Mouse (Mus musculus) stomach, postnatal 0 days (tissue): Measurements from ENCODE around the gene Cfap43. TPM values are rescaled to one million over a fixed set of nuclear protein-coding genes. Genes with fewer than 3 reads are reported as not detected.

Experiments
- ATAC-seq: fragments of 200-750 bp; cut with Nextera tagmentation; 2 replicates; pipeline ENCODE4 v1.8.0; 2017; ENCODE audit not compliant: low FRiP score, low TSS enrichment
- DNase-seq: peaks from one replicate; pipeline ENCODE4 v3.0.0-alpha.2; 2016; ENCODE audit warnings: low spot score
- H3K27ac ChIP-seq: fragments of 300-500 bp; sonication (generic); replicated peaks from 2 replicates; pipeline ENCODE4 v1.5.1; 2014; ENCODE audit warnings: mild to moderate bottlenecking, control low read depth
- H3K27me3 ChIP-seq: fragments of 300-500 bp; sonication (generic); 2 replicates; pipeline ENCODE4 v1.6.1; 2014; ENCODE audit warnings: low read length; ENCODE audit not compliant: control insufficient read depth, insufficient read depth
- H3K36me3 ChIP-seq: fragments of 300-500 bp; sonication (generic); 2 replicates; pipeline ENCODE4 v1.6.1; 2014; ENCODE audit warnings: low read length, mixed read lengths; ENCODE audit not compliant: control insufficient read depth, insufficient read depth
- H3K4me1 ChIP-seq: fragments of 300-500 bp; sonication (generic); replicated peaks from 2 replicates; pipeline ENCODE4 v1.6.1; 2014; ENCODE audit warnings: antibody characterized with exemption; ENCODE audit not compliant: control insufficient read depth, insufficient read depth
- H3K4me2 ChIP-seq: fragments of 300-500 bp; sonication (generic); replicated peaks from 2 replicates; pipeline ENCODE4 v1.6.1; 2014; ENCODE audit warnings: low read depth, mild to moderate bottlenecking, control low read depth, moderate library complexity
- H3K4me3 ChIP-seq: fragments of 300-500 bp; sonication (generic); 2 replicates; pipeline ENCODE4 v1.5.1; 2014; ENCODE audit warnings: low read depth, low read length, control low read depth
- H3K9ac ChIP-seq: fragments of 300-500 bp; sonication (generic); 2 replicates; pipeline ENCODE4 v1.6.1; 2014; ENCODE audit warnings: mild to moderate bottlenecking, low read length, control low read depth, mixed read lengths
- H3K9me3 ChIP-seq: fragments of 300-500 bp; sonication (generic); 2 replicates; pipeline ENCODE4 v1.6.1; 2016; ENCODE audit warnings: low read length; ENCODE audit not compliant: control insufficient read depth
- CTCF ChIP-seq: IDR thresholded peaks from 2 replicates; pipeline ENCODE4 v1.5.1; 2016; ENCODE audit warnings: antibody characterized with exemption, low read depth, mild to moderate bottlenecking, moderate library complexity
- EP300 ChIP-seq: optimal IDR thresholded peaks from 2 replicates; pipeline ENCODE3; 2016; ENCODE audit warnings: antibody characterized with exemption
- WGBS: fragments of 180-500 bp; shearing (Covaris S2); extraction: QIAGEN DNeasy Blood & Tissue Kit; methylation state at CpG from one replicate; pipeline ENCODE4 v1.1.7; 2014; 5-methylcytosine and 5-hydroxymethylcytosine counted together
- polyA plus RNA-seq: library from polyadenylated mRNA; unstranded; fragments of >200 nt; fragmentation: Nextera tagmentation; extraction: Ambion mirVana; gene quantifications from 2 replicates; pipeline ENCODE4 v1.2.1, GENCODE M21; 2015

Gene Cfap43
- polyA plus RNA-seq, 1 experiment from 2014 or later: 0.51 TPM

DNA sequence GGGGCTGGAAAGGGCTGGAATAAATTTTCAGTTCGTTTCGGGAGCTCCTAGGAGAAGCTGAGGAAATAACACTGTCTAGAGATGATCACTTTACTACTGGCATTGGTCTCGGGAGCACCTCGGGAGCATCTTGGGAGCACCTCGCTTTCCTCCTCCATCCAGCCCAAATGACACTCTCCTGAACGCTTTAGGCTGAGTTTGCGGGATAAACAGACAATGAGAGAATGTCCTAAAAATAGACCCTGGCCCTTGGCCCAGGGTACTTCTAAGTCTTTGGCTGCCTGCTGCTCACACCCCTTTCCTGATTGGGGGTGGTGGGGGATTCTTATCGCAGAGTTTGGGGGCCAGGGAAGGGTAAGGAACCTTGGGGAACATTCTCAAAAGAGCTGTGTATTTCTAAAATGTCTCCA lies 884 bp upstream of the Cfap43 start:
- H3K27ac ChIP-seq: peak overlapping the region; percentile 97
- H3K4me1 ChIP-seq: 0 out of 2 replicates have a peak, but pooled peaks cover 8% of the 10 kb centered on the region
- H3K27me3 ChIP-seq: no peaks in the 10 kb centered on the region
- ATAC-seq (no peak; the same call in 1 of the 2 replicates), DNase-seq (no peak)
- peak overlapping the region; percentile 80 for H3K4me3 ChIP-seq
- H3K4me2 ChIP-seq: peak overlapping the region; percentile 83
- H3K9me3 ChIP-seq: no peaks in the 10 kb centered on the region
- WGBS: 0% methylated on average over 8 of the region's 8 CpGs
- H3K9ac ChIP-seq: peak overlapping the region; percentile 80
- H3K36me3 ChIP-seq: no peaks in the 10 kb centered on the region
- no peak for TF ChIP-seq CTCF
- no peak for TF ChIP-seq EP300

DNA sequence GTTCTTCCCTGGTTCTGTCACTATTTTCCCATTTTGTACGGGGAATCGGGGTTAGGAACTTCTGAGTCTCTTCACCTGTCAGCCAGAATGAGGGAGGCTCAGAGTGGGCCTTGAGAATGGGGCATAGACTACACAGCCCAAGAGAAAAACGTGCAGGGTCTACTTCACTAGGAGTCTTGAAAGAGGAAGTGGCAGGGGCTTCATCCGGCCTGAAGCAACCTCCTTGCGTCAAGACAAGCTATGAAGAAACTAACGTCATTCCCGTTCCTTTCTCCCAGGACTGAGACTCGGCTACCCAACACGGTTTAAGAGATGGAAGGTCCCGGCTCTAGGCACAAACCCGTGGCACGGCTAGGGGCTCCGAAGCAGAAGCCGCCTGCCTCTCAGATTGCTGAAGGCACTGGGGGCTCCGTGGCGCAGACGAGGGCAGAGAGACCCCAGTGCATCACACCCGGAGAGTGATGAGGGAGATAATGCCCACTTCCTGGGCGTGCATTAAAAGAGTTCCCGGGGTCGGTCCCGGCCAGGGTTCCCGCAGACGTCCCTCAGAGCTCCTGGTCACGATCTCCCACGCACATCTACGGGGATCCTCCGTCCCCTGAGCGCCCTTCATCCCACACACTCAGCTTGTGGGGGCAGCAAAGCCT lies 509 bp downstream of the Cfap43 start:
- ATAC-seq (no peak; the same call in 1 of the 2 replicates), DNase-seq (no peak)
- Histone ChIP-seq H3K4me1 (0 out of 2 replicates have a peak, but pooled peaks cover 8% of the 10 kb centered on the region), H3K27ac (peak overlapping the region; percentile 97), H3K4me3 (peak overlapping the region; percentile 80), H3K9me3 (no peaks in the 10 kb centered on the region), H3K27me3 (no peaks in the 10 kb centered on the region), H3K9ac (peak overlapping the region; percentile 80), H3K36me3 (no peaks in the 10 kb centered on the region), H3K4me2 (peak overlapping the region; percentile 83)
- WGBS: under 1% methylated on average over 25 of the region's 29 CpGs
- TF ChIP-seq EP300 (no peak), CTCF (no peak)

DNA sequence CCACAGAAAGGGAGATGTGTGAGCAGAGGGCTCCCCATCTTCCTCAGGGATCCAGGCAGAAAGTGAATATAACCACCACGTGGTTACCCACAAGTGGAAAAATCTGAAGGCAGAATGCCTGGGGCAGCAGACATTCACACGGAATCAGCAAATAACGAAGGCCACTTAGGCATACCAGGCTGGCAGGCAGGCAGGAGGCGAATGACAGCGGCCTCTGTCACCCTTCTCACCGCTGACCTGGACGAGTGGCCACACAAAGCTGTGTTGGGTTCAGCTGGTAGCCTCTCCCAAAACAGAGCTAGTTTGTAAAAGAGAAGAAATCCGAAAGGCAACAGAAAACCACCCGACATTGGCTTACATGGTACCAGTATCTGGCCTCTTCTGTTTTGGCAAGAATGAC lies 1.1 kb downstream of the Cfap43 start:
- TF ChIP-seq EP300 (no peak), CTCF (no peak)
- Histone ChIP-seq H3K4me2 (peak overlapping the region; percentile 83), H3K9ac (peak overlapping the region; percentile 80), H3K4me1 (0 out of 2 replicates have a peak, but pooled peaks cover 8% of the 10 kb centered on the region), H3K36me3 (no peaks in the 10 kb centered on the region), H3K4me3 (peak overlapping the region; percentile 80), H3K27ac (peak overlapping the region; percentile 97; the same call in 1 of the 2 replicates), H3K9me3 (no peaks in the 10 kb centered on the region), H3K27me3 (no peaks in the 10 kb centered on the region)
- DNase-seq (no peak), ATAC-seq (no peak)
- 22% methylated on average over 9 of the region's 9 CpGs for WGBS

DNA sequence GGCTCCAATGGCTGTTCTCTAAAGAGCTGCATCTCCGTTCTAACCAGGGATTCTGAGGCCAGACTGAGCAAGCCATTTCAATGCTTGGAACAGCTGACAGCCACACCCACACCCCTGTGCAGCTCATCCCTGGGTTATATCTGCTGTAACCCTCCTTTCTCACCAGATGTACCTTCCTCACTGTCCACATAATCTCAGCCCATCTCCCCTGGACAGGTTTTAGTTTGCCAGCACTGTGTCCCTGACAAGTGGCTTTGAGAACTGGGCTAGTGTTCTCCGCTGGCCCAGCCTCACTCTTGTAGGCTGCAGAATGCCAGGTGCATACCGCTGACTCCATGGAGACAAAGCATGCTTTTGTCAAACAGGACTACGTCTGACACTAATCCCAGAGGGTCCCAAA lies 1.7 kb downstream of the Cfap43 start:
- no peak for ATAC-seq

DNA sequence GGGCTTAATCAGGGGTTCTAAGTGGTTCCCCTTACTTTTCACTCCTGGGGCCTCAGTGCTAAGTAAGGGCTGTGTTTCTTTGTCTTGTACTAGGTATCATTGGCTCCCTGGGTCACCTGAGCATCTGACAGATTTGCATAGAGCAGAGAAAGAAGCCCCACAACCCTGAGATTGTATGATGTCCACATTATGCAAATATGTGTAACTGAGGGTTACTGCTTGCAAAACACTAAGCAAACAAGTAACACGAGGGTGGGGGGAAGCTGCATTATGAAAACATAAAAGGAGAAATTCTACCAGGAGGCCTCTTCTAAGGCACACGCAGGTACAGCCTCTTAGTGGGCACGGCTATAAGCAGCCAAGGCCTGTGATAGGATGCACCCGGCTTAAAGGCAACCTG lies 3.8 kb downstream of the Cfap43 start:
- Histone ChIP-seq H3K9me3 (no peaks in the 10 kb centered on the region), H3K27ac (no peak overlapping the region), H3K9ac (no peak overlapping the region), H3K4me3 (no peak overlapping the region), H3K27me3 (no peaks in the 10 kb centered on the region), H3K4me2 (no peak overlapping the region), H3K4me1 (peaks cover 11% of the 10 kb centered on the region; the same call in 1 of the 2 replicates), H3K36me3 (no peaks in the 10 kb centered on the region)
- 64% methylated on average over 4 of the region's 4 CpGs for WGBS
- ATAC-seq (no peak), DNase-seq (no peak)
- TF ChIP-seq EP300: no peak
- TF ChIP-seq CTCF: no peak

More for the DNA sequence above, 1.7 kb downstream of the Cfap43 start:
- WGBS: 36% methylated on average over 4 of the region's 4 CpGs
- H3K9ac ChIP-seq: no peak overlapping the region
- H3K9me3 ChIP-seq: no peaks in the 10 kb centered on the region
- no peak overlapping the region for H3K27ac ChIP-seq
- H3K4me1 ChIP-seq: 0 out of 2 replicates have a peak, but pooled peaks cover 8% of the 10 kb centered on the region
- TF ChIP-seq CTCF: no peak
- no peak for TF ChIP-seq EP300
- DNase-seq: no peak
- no peaks in the 10 kb centered on the region for H3K27me3 ChIP-seq
- peak overlapping the region; percentile 80; the same call in 1 of the 2 replicates for H3K4me3 ChIP-seq
- peak overlapping the region; percentile 83 for H3K4me2 ChIP-seq
- H3K36me3 ChIP-seq: no peaks in the 10 kb centered on the region

DNA sequence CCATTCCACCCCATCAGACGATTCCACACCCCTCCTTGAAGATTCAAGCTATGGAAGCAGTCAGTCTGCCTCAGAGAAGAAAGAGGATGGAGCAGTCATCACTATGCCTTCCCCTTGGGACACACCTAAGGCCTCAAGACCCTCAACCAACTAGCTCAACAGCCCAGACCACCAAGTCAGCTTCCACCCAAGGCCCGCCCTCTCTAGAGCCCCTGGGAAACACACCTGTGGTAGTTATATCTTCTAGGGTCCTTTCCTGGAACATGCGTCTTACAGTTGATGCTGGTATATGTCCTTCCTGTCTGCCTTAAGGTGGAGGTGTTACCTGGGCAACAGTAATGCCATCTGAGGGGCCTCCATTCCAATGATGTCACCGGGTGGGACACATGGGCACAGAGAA lies 4.9 kb downstream of the Cfap43 start:
- Histone ChIP-seq H3K9ac (no peak overlapping the region), H3K36me3 (no peaks in the 10 kb centered on the region), H3K27me3 (no peaks in the 10 kb centered on the region), H3K4me2 (no peak overlapping the region), H3K4me1 (peaks cover 13% of the 10 kb centered on the region), H3K27ac (no peak overlapping the region), H3K9me3 (no peaks in the 10 kb centered on the region), H3K4me3 (no peak overlapping the region)
- DNase-seq: no peak
- TF ChIP-seq EP300 (no peak), CTCF (no peak)
- 92% methylated on average over 4 of the region's 4 CpGs for WGBS
- ATAC-seq: no peak
